Mouse (Mus musculus): ENCODE measurements around the gene Rfpl4. TPM values are rescaled to one million over a fixed set of nuclear protein-coding genes. Genes with fewer than 3 reads are reported as not detected.
"Not testable (repeated sequence)": the region's sequence is repeated elsewhere in the genome, so short reads cannot be mapped to it uniquely, and the experiment has no call there.

Gene Rfpl4
- not detected for polyA plus RNA-seq (2012; fragmentation: generic; extraction: Trizol)

GRCm38 (mm10) chr7:5116850-5117249 lies at the start of gene Rfpl4:
Gene Rfpl4, minus strand, starts transcription at chr7:5116950.
- no peak within 1 kb of the TSS for H3K4me2 ChIP-seq (ENCODE audit: low read depth)
- TF ChIP-seq E2F4 (IDR thresholded peaks at IDR 0.05; ENCODE audit: insufficient read depth) (no peak), MYOG (IDR thresholded peaks at IDR 0.05; ENCODE audit: control insufficient read depth in 1 of 3, insufficient read depth in 1 of 3, insufficient read length in 2 of 3, low read depth in 2 of 3) (no peak), SRF (IDR thresholded peaks at IDR 0.05; ENCODE audit: control insufficient read depth, insufficient read length, low read depth) (no peak), TCF12 (IDR thresholded peaks at IDR 0.05; ENCODE audit: insufficient read depth, poor library complexity, severe bottlenecking) (no peak), POLR2A (IDR thresholded peaks at IDR 0.05; ENCODE audit: insufficient read length, low read depth) (no peak)
- H3K79me2 ChIP-seq (ENCODE audit: control insufficient read depth, insufficient read depth) = no peaks in the 10 kb centered on the region
- no peaks in the 10 kb centered on the region for H3K36me3 ChIP-seq (ENCODE audit: control insufficient read depth, insufficient read depth)
- no peak within 1 kb of the TSS for H3K4me3 ChIP-seq
- no peaks in the 10 kb centered on the region for H3K27me3 ChIP-seq (ENCODE audit: control insufficient read depth, insufficient read depth, insufficient read length)
- no peak within 1 kb of the TSS for H3ac ChIP-seq (ENCODE audit: control insufficient read depth, insufficient read length)

DNA sequence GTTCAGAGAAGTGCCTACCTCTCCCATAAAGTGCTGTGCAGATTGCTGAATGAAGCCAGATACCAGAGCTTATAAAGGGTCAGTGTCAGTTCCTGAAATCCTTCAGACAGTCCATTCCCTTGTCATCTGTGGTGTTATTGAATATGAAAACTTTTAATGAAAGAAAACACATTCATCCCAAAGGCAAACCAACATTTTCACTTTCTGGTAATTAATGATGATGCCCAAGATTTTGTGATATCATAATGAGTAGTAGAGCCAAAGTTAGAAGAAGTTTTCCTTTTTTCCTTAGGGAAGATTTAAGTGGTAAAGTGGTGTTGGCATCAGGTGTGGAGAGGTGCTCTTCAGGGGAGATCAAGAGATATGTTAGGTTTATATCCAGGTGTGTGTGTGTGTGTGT lies 32.8 kb upstream of the Rfpl4 start, which contains the start of gene Vmn1r55:
Gene Vmn1r55 (minus strand): TSS at position 101 of the 400 bp plus-strand sequence.
- not testable (repeated sequence) for H3K4me2 ChIP-seq (ENCODE audit: low read depth); H3K27me3 ChIP-seq (ENCODE audit: control insufficient read depth, insufficient read depth, insufficient read length); H3K36me3 ChIP-seq (ENCODE audit: control insufficient read depth, insufficient read depth); H3K79me2 ChIP-seq (ENCODE audit: control insufficient read depth, insufficient read depth); H3K4me3 ChIP-seq; H3ac ChIP-seq (ENCODE audit: control insufficient read depth, insufficient read length)

GRCm38 (mm10) chr7:5125549-5126406 lies 9.0 kb upstream of the Rfpl4 start, which contains the start of gene Rasl2-9:
Gene Rasl2-9, minus strand, starts transcription at chr7:5125950.
- Histone ChIP-seq H3K79me2 (ENCODE audit: control insufficient read depth, insufficient read depth) (no peaks in the 10 kb centered on the region), H3K36me3 (ENCODE audit: control insufficient read depth, insufficient read depth) (no peaks in the 10 kb centered on the region), H3K4me3 (no peak within 1 kb of the TSS), H3K27me3 (ENCODE audit: control insufficient read depth, insufficient read depth, insufficient read length) (no peaks in the 10 kb centered on the region), H3K4me2 (ENCODE audit: low read depth) (no peak within 1 kb of the TSS), H3ac (ENCODE audit: control insufficient read depth, insufficient read length) (no peak within 1 kb of the TSS)
- TF ChIP-seq MAX (IDR thresholded peaks at IDR 0.05; ENCODE audit: low read depth) (no peak), REST (IDR thresholded peaks at IDR 0.05; ENCODE audit: insufficient read depth, insufficient read length) (no peak)

DNA sequence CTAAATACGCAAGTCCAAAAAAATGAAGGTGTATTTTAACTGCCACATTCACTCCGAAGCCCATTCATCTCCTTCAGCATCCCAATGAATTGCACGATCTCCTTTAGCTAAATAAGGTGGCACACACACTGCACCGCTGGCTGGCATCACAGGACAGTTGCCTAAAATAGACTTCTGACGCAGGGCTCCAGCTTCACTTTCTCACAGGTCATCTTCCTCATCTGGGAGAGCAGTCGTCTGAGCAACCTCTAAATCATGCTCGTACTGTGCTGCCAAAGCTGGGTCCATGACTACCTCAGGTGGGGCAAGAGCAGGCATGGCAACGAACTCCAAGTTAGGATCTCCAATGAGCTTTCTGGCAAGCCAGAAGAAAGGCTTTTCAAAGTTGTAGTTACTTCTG lies 8.3 kb upstream of the Rfpl4 start:
- Histone ChIP-seq H3K27me3 (ENCODE audit: control insufficient read depth, insufficient read depth, insufficient read length) (no peaks in the 10 kb centered on the region), H3K36me3 (ENCODE audit: control insufficient read depth, insufficient read depth) (no peaks in the 10 kb centered on the region), H3K4me2 (ENCODE audit: low read depth) (no peak overlapping the region), H3K79me2 (ENCODE audit: control insufficient read depth, insufficient read depth) (no peaks in the 10 kb centered on the region), H3ac (ENCODE audit: control insufficient read depth, insufficient read length) (no peak overlapping the region), H3K4me3 (no peak overlapping the region)
- TF ChIP-seq TCF12 (IDR thresholded peaks at IDR 0.05; ENCODE audit: insufficient read depth, poor library complexity, severe bottlenecking) = no peak
- TF ChIP-seq TCF3 (IDR thresholded peaks at IDR 0.05; ENCODE audit: insufficient read length, low read depth) = no peak
- no peak for TF ChIP-seq MYOG (IDR thresholded peaks at IDR 0.05; ENCODE audit: control insufficient read depth in 1 of 3, insufficient read depth in 1 of 3, insufficient read length in 2 of 3, low read depth in 2 of 3)
- no peak for TF ChIP-seq SRF (IDR thresholded peaks at IDR 0.05; ENCODE audit: control insufficient read depth, insufficient read length, low read depth)
- no peak for TF ChIP-seq REST (IDR thresholded peaks at IDR 0.05; ENCODE audit: insufficient read depth, insufficient read length)
- TF ChIP-seq MYOD1 (IDR thresholded peaks at IDR 0.05; ENCODE audit: control insufficient read depth in 1 of 3, insufficient read length in 2 of 3, low read depth in 2 of 3) = no peak
- TF ChIP-seq CEBPB (IDR thresholded peaks at IDR 0.05; ENCODE audit: insufficient read depth, poor library complexity, severe bottlenecking) = no peak
- TF ChIP-seq POLR2AphosphoS2 (IDR thresholded peaks at IDR 0.05; ENCODE audit: insufficient read length, low read depth) = no peak
- no peak for TF ChIP-seq MAX (IDR thresholded peaks at IDR 0.05; ENCODE audit: low read depth)
- TF ChIP-seq POLR2A (IDR thresholded peaks at IDR 0.05; ENCODE audit: insufficient read length, low read depth) = no peak
- TF ChIP-seq USF1 (IDR thresholded peaks at IDR 0.05; ENCODE audit: low read depth) = no peak
- no peak for TF ChIP-seq E2F4 (IDR thresholded peaks at IDR 0.05; ENCODE audit: insufficient read depth)

- no peak overlapping the region for H3K4me3 ChIP-seq
- no peak overlapping the region for H3ac ChIP-seq (ENCODE audit: control insufficient read depth, insufficient read length)
- H3K4me2 ChIP-seq (ENCODE audit: low read depth) = no peak overlapping the region
- H3K79me2 ChIP-seq (ENCODE audit: control insufficient read depth, insufficient read depth) = no peaks in the 10 kb centered on the region
- no peak for TF ChIP-seq USF1 (IDR thresholded peaks at IDR 0.05; ENCODE audit: low read depth)
- TF ChIP-seq SRF (IDR thresholded peaks at IDR 0.05; ENCODE audit: control insufficient read depth, insufficient read length, low read depth) = no peak
- TF ChIP-seq POLR2AphosphoS2 (IDR thresholded peaks at IDR 0.05; ENCODE audit: insufficient read length, low read depth) = no peak
- no peak for TF ChIP-seq TCF3 (IDR thresholded peaks at IDR 0.05; ENCODE audit: insufficient read length, low read depth)
- TF ChIP-seq MYOD1 (IDR thresholded peaks at IDR 0.05; ENCODE audit: control insufficient read depth in 1 of 3, insufficient read length in 2 of 3, low read depth in 2 of 3) = no peak
- no peak for TF ChIP-seq E2F4 (IDR thresholded peaks at IDR 0.05; ENCODE audit: insufficient read depth)
- TF ChIP-seq MYOG (IDR thresholded peaks at IDR 0.05; ENCODE audit: control insufficient read depth in 1 of 3, insufficient read depth in 1 of 3, insufficient read length in 2 of 3, low read depth in 2 of 3) = no peak
- TF ChIP-seq CEBPB (IDR thresholded peaks at IDR 0.05; ENCODE audit: insufficient read depth, poor library complexity, severe bottlenecking) = no peak
- TF ChIP-seq TCF12 (IDR thresholded peaks at IDR 0.05; ENCODE audit: insufficient read depth, poor library complexity, severe bottlenecking) = no peak
- H3K27me3 ChIP-seq (ENCODE audit: control insufficient read depth, insufficient read depth, insufficient read length) = no peaks in the 10 kb centered on the region
- no peaks in the 10 kb centered on the region for H3K36me3 ChIP-seq (ENCODE audit: control insufficient read depth, insufficient read depth)
Measured at GRCm38 (mm10) chr7:5112701-5113100, 4.0 kb downstream of the Rfpl4 start.

Measured in myocyte (in vitro differentiated cells).